Comparison of ENCODE assay signal across 16 mouse cellular contexts in the genomic region with DNA sequence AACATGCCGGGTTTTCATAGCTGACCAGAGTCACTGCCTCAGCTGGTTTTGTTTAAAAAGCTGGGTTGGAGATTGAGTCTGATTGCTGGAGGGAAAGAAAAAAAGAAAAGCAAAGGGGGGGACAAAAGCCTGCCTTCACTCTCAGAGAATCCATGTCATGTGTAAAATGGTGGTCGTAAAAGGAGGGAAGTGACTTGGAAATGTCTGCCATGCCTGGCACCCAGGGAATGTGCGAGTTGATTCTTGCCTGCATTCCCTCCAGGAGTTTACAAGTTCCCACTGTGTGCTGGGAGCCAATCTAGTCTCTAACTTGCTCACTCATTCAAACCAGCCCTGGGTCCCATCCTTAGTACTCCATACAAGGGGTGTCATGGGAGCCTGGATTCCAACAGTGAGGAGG.
DNase-seq lines count a peak whose midpoint lies in the region; ATAC-seq and TF ChIP-seq lines count a peak whose summit lies in the region.
"Had no signal": no experiment of that assay in that cellular context is flagged by ENCODE, and none has a peak within 500 bp of the region (broad histone marks: within the 10 kb centered on the region; RNA-seq: fewer than 3 reads in every experiment).

No protein-coding gene starts in this region.

- H3K27ac ChIP-seq in heart, embryonic 10.5 days: 0 out of 2 replicates have a peak overlapping the region, but pooled peaks have one; percentile 22
- H3K27ac ChIP-seq in limb, embryonic 14.5 days (replicated peaks; ENCODE audit: low read depth, low read length): no peak overlapping the region
- H3K27ac ChIP-seq in midbrain, embryonic 15.5 days: no peak overlapping the region
- H3K27ac ChIP-seq: heart, adult 2 months; liver, embryonic 12.5 days; lung, embryonic 15.5 days had no signal

- H3K9ac ChIP-seq in limb, embryonic 14.5 days (ENCODE audit: low read depth, low read length, severe bottlenecking): no peak overlapping the region
- no peak overlapping the region for H3K9ac ChIP-seq in midbrain, embryonic 15.5 days
- H3K9ac ChIP-seq: liver, embryonic 12.5 days; lung, embryonic 15.5 days had no signal

- no peak overlapping the region for H3K4me3 ChIP-seq in heart, embryonic 10.5 days
- H3K4me3 ChIP-seq in limb, embryonic 14.5 days (replicated peaks; ENCODE audit: low read length): no peak overlapping the region
- no peak overlapping the region for H3K4me3 ChIP-seq in midbrain, embryonic 15.5 days
- H3K4me3 ChIP-seq: heart, adult 2 months; liver, embryonic 12.5 days; lung, embryonic 15.5 days had no signal

- no peaks in the 10 kb centered on the region for H3K36me3 ChIP-seq in heart, embryonic 10.5 days
- no peaks in the 10 kb centered on the region for H3K36me3 ChIP-seq in limb, embryonic 14.5 days (ENCODE audit: control insufficient read depth, insufficient read depth, low read length)
- H3K36me3 ChIP-seq in midbrain, embryonic 15.5 days (replicated peaks): no peaks in the 10 kb centered on the region
- H3K36me3 ChIP-seq: liver, embryonic 12.5 days; lung, embryonic 15.5 days had no signal

- 70% methylated on average over 3 of the region's 3 CpGs for WGBS in heart, embryonic 10.5 days
- WGBS in limb, embryonic 14.5 days: 7% methylated on average over 3 of the region's 3 CpGs
- WGBS in midbrain, embryonic 15.5 days: 76% methylated on average over 3 of the region's 3 CpGs

- no peaks in the 10 kb centered on the region for H3K9me3 ChIP-seq in heart, embryonic 10.5 days
- H3K9me3 ChIP-seq in limb, embryonic 14.5 days (ENCODE audit: control insufficient read depth, low read length): no peaks in the 10 kb centered on the region
- H3K9me3 ChIP-seq in midbrain, embryonic 15.5 days: no peaks in the 10 kb centered on the region
- H3K9me3 ChIP-seq: liver, embryonic 12.5 days; lung, embryonic 15.5 days had no signal

- H3K27me3 ChIP-seq in heart, embryonic 10.5 days (ENCODE audit: insufficient read depth, poor library complexity, severe bottlenecking): peaks cover 14% of the 10 kb centered on the region; the same call in 1 of the 2 replicates
- H3K27me3 ChIP-seq in limb, embryonic 14.5 days (ENCODE audit: control insufficient read depth, insufficient read depth, low read length): no peaks in the 10 kb centered on the region
- no peaks in the 10 kb centered on the region for H3K27me3 ChIP-seq in midbrain, embryonic 15.5 days (replicated peaks)
- H3K27me3 ChIP-seq: lung, embryonic 15.5 days had no signal

- peak; percentile 4 for DNase-seq in cerebellum, adult 11 months
- DNase-seq in heart, embryonic 10.5 days (ENCODE audit: low spot score): no peak
- DNase-seq in heart, adult 8-10 months (ENCODE audit: low spot score): no peak
- DNase-seq in forelimb bud, embryonic 11.5 days (ENCODE audit: low read depth, low spot score): peak; percentile 59
- DNase-seq in limb, embryonic 14.5 days (ENCODE audit: low spot score): peak; percentile 45
- DNase-seq: adrenal gland, adult 2 months; cerebellum, postnatal 14 days; gastrocnemius, postnatal 10 days; heart, adult 2 months; kidney, adult 9 months had no signal

- peaks cover 20% of the 10 kb centered on the region; the same call in 1 of the 2 replicates for H3K4me1 ChIP-seq in heart, embryonic 10.5 days
- H3K4me1 ChIP-seq in limb, embryonic 14.5 days (ENCODE audit: control insufficient read depth, insufficient read depth, low read length): peaks cover 38% of the 10 kb centered on the region
- no peaks in the 10 kb centered on the region for H3K4me1 ChIP-seq in midbrain, embryonic 15.5 days
- H3K4me1 ChIP-seq: liver, embryonic 12.5 days had no signal

- peak overlapping the region; percentile 33; the same call in 1 of the 2 replicates for H3K4me2 ChIP-seq in limb, embryonic 14.5 days (replicated peaks; ENCODE audit: low read depth, low read length, severe bottlenecking)
- H3K4me2 ChIP-seq in midbrain, embryonic 15.5 days: no peak overlapping the region
- H3K4me2 ChIP-seq: liver, embryonic 12.5 days; lung, embryonic 15.5 days; midbrain, embryonic 11.5 days had no signal

- ATAC-seq in cerebellum, adult (ENCODE audit: insufficient number of reproducible peaks, low FRiP score, low TSS enrichment): no peak
- peak; percentile 27; the same call in 1 of the 2 replicates for ATAC-seq in limb, embryonic 14.5 days (ENCODE audit: low FRiP score, low read depth)
- ATAC-seq in frontal cortex, adult (ENCODE audit: low TSS enrichment): no peak
- ATAC-seq in midbrain, embryonic 15.5 days (replicated peaks): no peak
- ATAC-seq: liver, embryonic 12.5 days had no signal

- TF ChIP-seq POLR2A in limb, embryonic 14.5 days (IDR thresholded peaks at IDR 0.05; ENCODE audit: borderline replicate concordance, extremely low read depth, insufficient read depth, insufficient read length): no peak

Comparison
In these comparisons a context has a peak if more than half of its experiments do, and no peak if none do; other contexts are left out.
1. DNase-seq: peak in cerebellum, adult 11 months (single experiment), forelimb bud, embryonic 11.5 days (single experiment) and limb, embryonic 14.5 days (single experiment); none in heart, embryonic 10.5 days (single experiment) and heart, adult 8-10 months (single experiment).